Mouse (Mus musculus) cerebellum, adult 2 months (tissue): ENCODE results near the gene Slc35f6.

Experiments used
- CTCF ChIP-seq: fragments of 200-500 bp; IDR thresholded peaks from 2 replicates; pipeline ENCODE4 v1.5.1; 2011; ENCODE audit warnings: low read depth, mild to moderate bottlenecking, control low read depth, low read length, moderate library complexity, borderline replicate concordance; ENCODE audit not compliant: insufficient read depth
- POLR2A ChIP-seq: fragments of 200-500 bp; IDR thresholded peaks from 2 replicates; pipeline ENCODE4 v1.6.1; 2011; ENCODE audit warnings: low read length, control low read depth, borderline replicate concordance; ENCODE audit not compliant: insufficient read depth

DNA sequence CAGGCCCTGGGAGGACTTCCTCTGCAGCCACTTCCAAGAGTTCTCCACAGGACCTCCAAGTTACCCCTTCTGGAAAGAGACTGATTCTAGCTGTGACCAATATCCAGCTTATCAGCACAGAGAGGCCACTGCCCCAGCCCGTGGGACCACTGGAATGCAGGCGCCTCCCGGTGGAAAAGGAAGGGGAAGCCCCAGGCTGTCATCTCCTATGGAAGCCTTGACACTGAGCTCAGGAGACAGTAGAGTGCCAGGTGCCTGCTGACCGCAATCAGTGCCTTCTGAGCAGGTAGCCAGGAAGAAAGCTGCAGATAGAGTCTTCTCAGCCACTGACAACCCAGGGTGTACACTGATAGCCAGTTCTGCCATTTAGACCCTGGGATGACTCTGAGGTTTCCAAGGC is 46.3 kb upstream of the Slc35f6 start:
- peak; percentile 3; the same call in 1 of the 2 replicates for TF ChIP-seq CTCF
- TF ChIP-seq POLR2A: no peak
